Mouse (Mus musculus) right cerebral cortex, adult 18-20 months (tissue): ENCODE data around the gene Mbd4.
"Not testable (repeated sequence)": the region's sequence is repeated elsewhere in the genome, so short reads cannot be mapped to it uniquely, and the experiment has no call there.

ENCODE experiments used
- DNase-seq: peaks from one replicate; pipeline ENCODE4 v3.0.0; 2022; ENCODE audit warnings: mixed read lengths

Gene Mbd4

DNA sequence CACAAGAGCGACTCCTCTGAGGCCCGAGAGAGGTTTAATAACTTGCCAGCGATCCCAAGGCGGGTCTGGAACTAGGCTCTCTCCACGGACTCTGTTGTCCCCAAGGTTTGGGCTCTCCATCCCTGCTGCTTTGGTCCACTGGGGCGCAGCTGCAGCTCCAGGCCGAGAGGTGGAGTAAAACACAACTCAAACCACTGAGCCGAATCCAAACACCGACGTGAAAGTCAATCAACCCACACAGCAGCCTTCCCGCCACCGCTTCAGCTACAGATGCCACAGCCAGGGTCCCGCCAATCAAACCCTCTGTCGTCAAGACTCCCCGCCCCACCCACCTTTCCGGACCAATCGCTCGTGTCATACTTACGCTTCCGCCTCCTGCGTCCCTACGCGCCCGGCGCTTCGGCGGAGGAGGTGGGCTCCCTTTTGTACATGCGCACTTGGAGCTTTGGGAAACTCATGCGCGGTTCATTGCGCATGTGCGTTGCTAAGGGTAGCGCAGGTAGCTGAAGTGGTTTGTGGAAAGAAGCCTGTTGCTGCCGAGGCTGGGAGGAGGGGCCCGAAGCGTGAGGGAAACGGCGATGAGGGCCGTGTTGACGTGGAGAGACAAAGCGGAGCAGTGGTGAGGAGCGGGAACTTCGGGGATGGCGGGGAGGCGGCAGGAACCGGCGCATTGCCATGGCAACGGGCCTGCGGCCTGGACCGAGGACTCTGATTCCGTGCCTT lies at the start of gene Mbd4, which contains the start of gene Ift122:
Gene Mbd4, minus strand, starts transcription at position 281 of the 723 bp plus-strand sequence.
Gene Ift122, plus strand, starts transcription at position 380 of the 723 bp plus-strand sequence.
- peak; percentile 100 for DNase-seq

DNA sequence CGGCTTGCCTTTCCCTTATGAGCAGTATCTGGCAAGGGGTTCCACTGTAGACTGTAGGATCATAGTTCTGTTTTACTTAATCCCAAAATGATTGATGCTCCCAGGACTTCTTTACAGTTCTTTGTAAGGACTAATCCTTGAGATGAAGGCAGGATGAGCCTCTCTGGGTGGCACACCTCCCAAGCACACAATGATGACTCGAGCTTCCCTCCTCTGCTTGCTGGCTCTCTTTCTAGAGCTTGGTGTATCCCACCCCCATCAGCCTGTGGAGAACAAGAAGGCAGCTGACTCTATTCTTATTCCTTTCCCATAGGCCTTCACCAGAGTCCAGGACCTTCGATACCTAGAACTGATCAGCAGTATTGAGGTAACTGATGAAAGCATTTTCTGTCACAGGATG lies 49.4 kb upstream of the Mbd4 start:
- DNase-seq = peak; percentile 65

- no peak for DNase-seq
Measured at GRCm38 (mm10) chr6:115901489-115901931, 48.3 kb upstream of the Mbd4 start.

DNA sequence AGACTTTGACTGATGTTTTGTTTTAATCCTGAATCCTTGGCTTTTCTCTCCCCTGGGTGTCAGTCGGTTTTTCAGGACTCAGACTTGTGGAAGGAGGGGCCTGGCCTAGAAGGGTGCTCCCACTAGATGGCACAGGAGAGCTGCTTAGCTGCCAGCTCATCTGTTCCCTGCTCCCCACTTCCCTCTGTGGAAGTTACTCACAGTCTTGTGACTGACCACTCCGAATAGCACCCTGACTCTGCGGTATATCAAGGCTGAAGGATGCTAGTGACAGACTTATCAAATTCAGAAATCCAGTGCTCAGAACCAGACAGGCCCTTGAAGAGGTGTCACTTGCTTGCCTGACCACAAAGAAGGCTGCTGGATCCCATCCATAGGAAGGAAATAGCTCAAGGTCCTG lies 47.9 kb upstream of the Mbd4 start:
- peak; percentile 86 for DNase-seq

DNA sequence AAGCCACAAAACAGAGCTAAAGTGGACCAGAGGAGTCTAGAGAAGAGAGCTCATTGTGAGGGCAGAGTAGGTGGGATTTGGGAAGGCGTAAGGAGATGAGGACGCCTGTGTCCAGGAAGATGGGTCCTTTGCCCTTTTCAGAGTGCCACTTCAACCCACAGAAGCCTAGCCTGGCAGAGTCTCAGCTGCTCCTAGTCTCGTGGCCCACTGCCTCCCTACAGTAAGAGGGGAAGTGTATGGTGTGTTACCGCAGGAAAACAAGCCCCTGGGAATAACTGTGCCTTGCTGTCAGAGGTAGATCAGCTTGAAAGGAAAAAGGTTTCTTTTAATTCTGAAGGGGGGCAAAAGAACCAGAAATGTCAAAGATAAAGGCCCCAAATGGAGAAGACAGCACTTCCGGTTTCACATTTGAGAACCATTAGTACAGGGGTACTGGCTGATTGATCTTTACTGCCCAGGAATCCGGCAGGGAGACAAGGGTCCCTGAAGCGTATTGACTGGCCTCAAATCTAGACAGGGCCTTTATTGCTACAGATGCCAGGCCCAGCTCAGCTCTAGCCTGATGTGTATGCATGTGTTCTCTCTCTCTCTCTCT lies 44.9 kb upstream of the Mbd4 start:
- DNase-seq = no peak

DNA sequence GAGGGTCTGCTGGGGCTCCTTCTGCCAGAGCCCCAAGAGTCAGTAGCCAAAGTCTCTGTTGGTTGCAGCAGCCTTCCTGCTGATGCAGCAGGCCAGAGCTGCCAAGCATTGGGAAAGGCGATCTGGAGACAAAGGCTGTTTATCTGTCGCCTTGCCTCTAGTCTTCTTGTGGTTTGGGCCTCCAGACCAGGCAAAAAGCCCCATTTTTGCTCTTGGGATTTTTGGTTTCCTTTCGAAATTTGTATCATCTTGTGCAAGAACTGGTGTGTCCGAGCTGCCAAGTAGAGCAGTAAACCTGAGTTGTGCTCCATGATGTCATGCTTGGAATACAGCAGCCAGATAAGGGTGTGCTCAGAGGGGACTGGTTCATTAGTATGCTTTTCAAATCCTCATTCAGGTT lies 43.9 kb upstream of the Mbd4 start:
- no peak for DNase-seq

- no peak for DNase-seq
Measured at GRCm38 (mm10) chr6:115896346-115896745, 43.2 kb upstream of the Mbd4 start.

- DNase-seq = no peak
Measured at GRCm38 (mm10) chr6:115892363-115892762, 39.2 kb upstream of the Mbd4 start.

GRCm38 (mm10) chr6:115891497-115892061 lies 38.4 kb upstream of the Mbd4 start:
- DNase-seq = peak; percentile 86

DNA sequence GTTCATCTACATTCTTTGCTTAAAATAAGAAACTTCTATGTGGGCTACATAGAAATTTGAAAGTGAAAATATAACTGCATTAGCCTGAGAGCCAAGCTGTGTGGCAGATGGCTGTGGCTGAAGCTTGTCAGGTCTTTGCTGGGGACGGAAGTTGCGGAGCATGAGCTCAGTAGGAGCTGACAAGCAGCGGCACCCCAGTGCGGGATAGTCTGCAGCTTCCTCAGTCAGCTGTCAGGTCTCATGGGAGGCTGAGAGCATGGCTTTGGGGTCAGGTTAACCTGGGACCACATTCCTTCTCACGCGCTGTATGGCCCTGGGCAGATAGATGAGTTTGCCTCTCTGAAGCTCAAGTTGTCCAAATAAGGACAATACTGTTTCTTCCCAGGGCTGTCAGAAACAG lies 37.9 kb upstream of the Mbd4 start:
- DNase-seq = peak; percentile 66

DNA sequence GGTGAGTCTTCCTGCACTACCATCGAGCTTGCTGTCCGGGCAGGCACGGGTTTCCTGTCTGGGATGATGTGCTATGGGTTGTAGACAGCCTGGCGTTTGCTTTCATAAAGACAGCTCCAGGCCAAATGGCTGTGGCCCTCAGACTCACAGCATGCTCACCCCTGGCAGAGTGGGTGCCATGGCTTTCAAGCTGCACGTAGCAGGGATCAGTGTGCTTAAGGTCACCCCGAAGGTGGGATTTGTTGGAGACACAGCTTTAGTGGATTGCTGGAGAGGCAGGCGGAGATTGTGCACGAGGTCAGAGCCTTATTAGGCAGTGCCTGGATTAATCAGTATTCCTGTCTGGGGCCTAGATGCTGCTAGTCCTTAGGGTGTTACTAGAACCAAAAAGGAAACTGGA lies 37.4 kb upstream of the Mbd4 start:
- DNase-seq = no peak

DNA sequence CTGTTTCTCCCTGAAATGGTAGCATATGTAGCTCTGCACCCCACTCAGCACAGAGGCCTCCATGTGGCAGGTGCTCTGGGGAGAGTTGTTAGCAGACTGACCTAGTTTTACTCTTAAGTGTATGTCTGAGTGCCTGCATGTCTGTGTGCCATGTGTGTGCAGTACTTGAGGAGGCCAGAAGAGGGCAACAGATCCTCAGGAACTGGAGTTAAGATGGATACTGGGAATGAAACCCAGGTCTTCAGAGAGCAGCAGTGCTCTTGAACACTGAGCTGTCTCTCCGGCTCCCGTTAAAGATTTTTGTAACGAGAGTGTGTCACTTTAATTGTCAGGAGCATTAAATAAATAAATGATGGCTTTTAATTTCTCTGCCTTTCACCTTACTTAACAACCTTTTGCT lies 35.1 kb upstream of the Mbd4 start:
- no peak for DNase-seq

GRCm38 (mm10) chr6:115886894-115887293 lies 33.7 kb upstream of the Mbd4 start:
- DNase-seq = no peak

- no peak for DNase-seq
Measured at GRCm38 (mm10) chr6:115884018-115884417, 30.8 kb upstream of the Mbd4 start.

DNA sequence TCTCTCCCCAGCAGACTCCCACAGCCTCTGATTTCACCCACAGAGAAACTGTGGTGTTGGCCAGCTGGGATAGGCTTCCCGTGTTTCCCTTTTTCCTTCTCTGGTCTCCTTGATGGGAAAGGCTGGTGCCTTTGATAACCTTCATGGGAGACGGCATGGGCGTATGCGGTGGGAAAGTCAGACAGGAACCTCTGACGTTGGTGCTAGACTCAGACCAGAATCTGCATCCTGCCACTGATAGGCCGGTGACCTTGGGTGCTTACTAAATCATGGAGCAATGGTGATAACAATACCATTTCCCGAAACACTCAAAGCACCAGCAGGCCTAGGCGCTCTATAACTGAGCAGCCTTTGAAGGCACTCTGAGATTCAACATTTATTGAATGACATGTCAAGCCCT lies 27.6 kb upstream of the Mbd4 start:
- no peak for DNase-seq

GRCm38 (mm10) chr6:115879736-115880135 lies 26.6 kb upstream of the Mbd4 start:
- no peak for DNase-seq

DNA sequence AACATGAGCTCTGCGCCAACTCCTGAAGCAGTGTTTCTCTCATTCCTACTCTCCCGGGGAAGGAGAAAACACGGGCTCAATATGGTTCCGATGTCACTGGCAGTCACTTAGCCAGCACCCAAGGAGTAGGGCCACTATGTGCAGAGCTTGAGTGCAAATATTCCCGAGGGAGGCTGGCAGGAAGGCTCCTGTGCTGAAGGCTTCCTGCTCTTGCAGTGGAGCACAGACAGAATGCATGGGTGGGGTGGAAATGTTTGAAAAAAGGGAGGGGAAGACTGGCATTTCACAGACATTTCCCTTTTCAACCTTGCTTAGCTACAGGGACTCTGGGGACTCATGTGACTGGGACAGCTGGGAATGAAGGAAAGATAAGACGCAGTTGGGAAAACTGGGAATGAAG lies 25.5 kb upstream of the Mbd4 start:
- no peak for DNase-seq

DNA sequence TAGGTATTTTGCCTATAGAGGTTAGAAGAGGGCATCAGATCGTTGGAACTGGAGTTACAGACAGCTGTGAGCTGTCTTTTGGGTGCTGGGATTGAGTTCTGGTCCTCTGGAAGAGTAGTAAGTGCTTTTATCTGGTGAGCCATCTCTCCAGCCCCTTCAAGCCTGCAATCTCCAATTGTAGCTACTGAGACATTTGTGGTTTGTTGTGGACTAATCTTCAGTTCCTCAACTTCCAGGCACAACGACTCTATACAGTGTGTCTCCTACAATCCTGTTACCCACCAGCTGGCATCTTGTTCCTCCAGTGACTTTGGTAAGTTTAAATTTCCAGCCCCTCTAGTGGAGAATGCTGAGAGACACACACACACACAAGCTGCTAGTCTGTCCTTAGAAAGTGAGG lies 24.1 kb upstream of the Mbd4 start:
- DNase-seq = no peak

GRCm38 (mm10) chr6:115871318-115871717 lies 18.1 kb upstream of the Mbd4 start:
- DNase-seq = not testable (repeated sequence)

DNA sequence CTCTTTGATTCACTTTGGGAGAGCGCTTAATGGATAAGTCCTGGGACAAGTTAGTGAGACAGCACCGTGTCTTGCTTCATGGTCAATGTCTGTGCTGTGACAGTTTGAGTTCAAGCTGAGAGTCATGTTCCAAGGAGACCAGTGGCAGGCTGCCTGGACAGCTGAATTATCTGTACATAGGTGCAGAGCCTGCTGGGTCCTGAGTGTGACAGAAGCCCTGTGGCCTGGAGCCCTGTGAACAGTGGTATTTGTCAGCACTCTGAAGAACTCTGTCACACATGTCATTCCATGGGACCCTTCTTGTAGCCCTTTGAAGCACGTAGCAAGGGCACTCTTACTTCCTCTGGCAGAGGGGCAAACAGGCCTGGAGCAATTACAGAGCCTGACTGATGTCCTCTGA lies 14.0 kb upstream of the Mbd4 start:
- not testable (repeated sequence) for DNase-seq

DNA sequence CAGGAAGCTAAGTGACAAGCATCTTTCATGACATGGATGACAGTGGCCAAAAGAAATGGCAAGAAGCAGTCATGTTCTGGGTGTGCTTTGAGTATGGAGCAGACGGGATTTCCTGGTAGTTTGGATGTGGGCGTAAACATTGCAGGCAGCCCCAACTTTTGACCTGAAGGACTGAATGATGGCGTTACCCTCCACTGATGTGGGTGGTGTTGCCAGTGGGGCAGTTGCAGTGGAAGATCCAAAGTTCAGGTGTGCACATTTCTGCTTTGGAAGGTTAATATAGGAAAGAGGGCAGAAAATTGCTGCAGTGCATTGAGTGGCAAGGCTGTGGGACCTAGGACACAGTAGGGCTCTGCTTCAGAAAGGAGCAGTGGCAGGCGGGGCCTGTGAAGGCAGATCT lies 12.1 kb upstream of the Mbd4 start:
- DNase-seq = no peak

DNA sequence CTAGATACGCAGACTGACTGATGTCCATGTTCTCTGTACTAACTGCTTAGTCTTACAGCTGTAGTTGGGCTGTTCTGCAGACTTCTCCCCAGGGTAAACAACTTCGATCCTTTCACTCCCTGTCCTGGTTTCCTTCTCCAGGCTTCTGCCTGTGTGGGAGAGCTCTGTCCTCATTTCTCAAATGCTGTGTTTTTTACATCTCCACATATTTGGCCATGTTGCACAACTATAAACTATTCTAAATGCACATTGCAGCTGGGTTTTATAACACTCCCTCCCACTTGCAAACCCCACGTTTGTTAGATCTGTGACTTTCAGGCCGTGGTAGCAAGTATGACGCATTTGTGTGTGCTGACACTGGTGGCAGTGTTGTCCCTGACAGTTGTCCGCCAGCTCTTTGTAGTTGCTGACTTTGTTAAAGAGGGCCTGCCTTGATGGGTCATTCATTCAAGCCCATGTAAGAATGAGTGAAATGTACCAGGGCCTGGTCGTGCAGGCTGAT lies 10.2 kb upstream of the Mbd4 start:
- DNase-seq = peak; percentile 83

GRCm38 (mm10) chr6:115860027-115860556 lies 6.9 kb upstream of the Mbd4 start:
- DNase-seq = no peak

DNA sequence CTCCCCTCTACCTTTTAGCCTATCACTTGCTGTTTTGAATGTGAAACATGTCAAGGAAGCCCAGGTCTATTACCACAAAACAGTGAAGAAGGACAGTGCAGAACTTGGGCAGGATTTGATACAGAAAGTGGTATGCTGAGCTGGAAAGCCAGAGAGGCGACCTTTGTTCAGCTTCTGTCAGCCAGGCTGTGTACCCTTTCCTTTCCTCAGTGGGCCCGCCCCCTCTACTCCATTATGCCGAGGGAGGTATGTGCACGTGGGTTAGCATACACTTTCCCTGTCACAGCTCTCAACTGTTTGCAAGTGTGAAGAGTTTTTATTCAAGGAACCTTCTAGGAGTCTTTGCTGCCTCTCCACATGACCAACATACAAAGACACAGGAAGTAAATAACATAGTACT lies 6.1 kb upstream of the Mbd4 start:
- DNase-seq = no peak
